Mouse (Mus musculus) CD4-positive, CD25-positive, alpha-beta regulatory T cell (primary cell): ENCODE measurements around the gene Ccdc144b. TPM values are rescaled to one million over a fixed set of nuclear protein-coding genes. Genes with fewer than 3 reads are reported as not detected.

Experiments used
- polyA plus RNA-seq: library from polyadenylated mRNA; unstranded; fragments of 100-300 nt; shearing (Covaris generic); gene quantifications from one replicate; pipeline ENCODE4 v1.2.1, GENCODE M21; 2017

Gene Ccdc144b
- polyA plus RNA-seq, result not detected

GRCm38 (mm10) chr3:36053447-36053846 is at the start of gene Ccdc144b:
Ccdc144b (minus strand) TSS chr3:36053547.

GRCm38 (mm10) chr3:36065843-36066651 is 12.7 kb upstream of the Ccdc144b start, which contains the start of gene Acad9:
Acad9 (plus strand) TSS chr3:36065979.

DNA sequence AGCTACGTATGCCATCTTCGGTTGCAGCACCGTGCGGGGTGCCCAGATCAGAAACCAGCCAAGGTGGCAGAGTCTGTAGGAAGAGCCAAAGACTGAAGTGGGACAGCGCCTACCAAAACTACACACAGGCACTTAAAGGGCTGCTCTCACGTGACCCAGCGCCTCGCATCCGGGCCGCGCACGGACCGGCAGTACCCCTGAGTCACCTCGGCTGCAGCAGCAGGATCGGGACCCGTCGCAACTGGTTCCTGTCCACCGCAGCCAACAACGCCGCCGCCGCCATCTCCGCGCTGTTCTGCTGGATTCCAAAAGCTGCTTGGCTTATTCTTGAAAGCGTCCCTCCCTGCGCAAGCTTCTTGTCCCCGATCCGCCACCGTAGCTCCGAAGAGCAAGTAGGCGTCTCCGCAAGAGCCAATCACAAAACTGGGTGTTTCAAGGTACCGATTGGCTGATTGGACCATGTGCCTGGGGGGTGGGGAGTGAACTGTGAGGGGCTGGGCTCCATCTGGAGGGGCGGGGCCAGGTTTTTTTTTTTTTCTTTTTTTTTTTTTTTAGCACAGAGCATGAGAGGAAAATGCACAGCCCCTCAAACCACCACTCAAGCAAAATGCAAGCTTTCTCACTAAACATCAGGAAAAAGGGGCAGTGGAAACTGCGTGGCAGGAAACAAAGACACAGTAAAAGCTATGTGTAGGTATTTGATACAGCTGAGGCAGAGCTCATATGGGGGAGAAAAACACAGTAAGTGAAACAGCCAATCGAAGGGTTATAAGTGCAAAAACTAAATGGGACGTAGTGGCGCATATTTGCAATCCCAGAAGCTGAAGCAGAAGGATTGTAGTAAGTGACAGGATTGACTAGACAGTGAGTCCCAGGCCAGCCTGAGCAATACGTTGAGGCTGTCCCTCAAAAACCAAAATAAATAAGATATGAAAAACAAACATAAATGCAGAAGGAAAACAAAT is 52.8 kb downstream of the Ccdc144b start, which contains the start of gene Mccc1:
Gene Mccc1, minus strand, starts transcription at position 404 of the 965 bp plus-strand sequence.

Other genes with a start within 250 kb of the Ccdc144b start
- 65.9 TPM for gene Dcun1d1, start 116.1 kb downstream of the Ccdc144b start, polyA plus RNA-seq
- 27.5 TPM for gene Mccc1, start 52.9 kb downstream of the Ccdc144b start, polyA plus RNA-seq
- 75.8 TPM for gene Acad9, start 12.4 kb upstream of the Ccdc144b start, polyA plus RNA-seq
- gene D3Ertd254e, start 97.5 kb upstream of the Ccdc144b start, polyA plus RNA-seq, result 3.6 TPM
- not detected for gene Qrfpr, start 168.8 kb upstream of the Ccdc144b start, polyA plus RNA-seq